Mouse (Mus musculus) forelimb bud, embryonic 11.5 days (tissue): ENCODE data around the gene Pgm3.
A peak's percentile ranks its signal among the peaks of the same experiment; 100 is the strongest.
"Not testable (repeated sequence)": the region's sequence is repeated elsewhere in the genome, so short reads cannot be mapped to it uniquely, and the experiment has no call there.

Experiments
- DNase-seq: peaks from one replicate; pipeline ENCODE4 v3.0.0-alpha.2; 2012; ENCODE audit warnings: low read depth, low spot score

Gene Pgm3

DNA sequence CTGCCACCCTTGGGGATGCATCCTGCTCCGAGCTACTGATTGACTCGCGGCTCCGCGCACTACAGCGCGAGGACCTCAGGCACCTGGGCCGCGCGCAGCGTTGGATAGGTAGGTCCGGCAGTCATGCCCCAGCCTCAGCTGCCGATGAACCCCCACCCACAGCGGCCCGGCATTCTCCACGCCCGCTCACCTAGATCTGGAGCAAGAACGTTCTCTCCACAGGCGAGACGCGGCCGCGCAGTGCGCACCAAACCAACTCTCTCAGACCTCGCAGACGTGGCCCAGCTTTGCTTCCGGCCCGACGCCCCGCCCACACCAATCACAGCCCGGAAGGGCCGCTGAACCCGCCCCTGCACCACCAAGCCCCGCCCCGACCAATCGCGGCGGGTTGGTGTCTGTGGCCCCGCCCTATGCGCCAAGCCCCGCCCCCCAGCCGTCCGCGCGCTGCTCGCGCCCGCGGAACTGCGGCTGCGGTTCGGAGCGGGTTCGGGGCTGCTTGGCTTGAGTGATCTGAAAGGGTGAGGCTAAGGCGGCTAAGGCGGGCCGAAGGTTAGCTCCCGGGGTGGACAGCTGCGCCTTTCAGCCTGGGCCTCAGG lies at the start of gene Pgm3, which contains the start of gene Rwdd2a:
Gene Pgm3 (minus strand): TSS at position 303 of the 596 bp plus-strand sequence.
Gene Rwdd2a (plus strand): TSS at position 452 of the 596 bp plus-strand sequence.
- DNase-seq, result peak; percentile 87

- no peak for DNase-seq
Measured at GRCm38 (mm10) chr9:86619341-86620139, 47.9 kb upstream of the Pgm3 start.

DNA sequence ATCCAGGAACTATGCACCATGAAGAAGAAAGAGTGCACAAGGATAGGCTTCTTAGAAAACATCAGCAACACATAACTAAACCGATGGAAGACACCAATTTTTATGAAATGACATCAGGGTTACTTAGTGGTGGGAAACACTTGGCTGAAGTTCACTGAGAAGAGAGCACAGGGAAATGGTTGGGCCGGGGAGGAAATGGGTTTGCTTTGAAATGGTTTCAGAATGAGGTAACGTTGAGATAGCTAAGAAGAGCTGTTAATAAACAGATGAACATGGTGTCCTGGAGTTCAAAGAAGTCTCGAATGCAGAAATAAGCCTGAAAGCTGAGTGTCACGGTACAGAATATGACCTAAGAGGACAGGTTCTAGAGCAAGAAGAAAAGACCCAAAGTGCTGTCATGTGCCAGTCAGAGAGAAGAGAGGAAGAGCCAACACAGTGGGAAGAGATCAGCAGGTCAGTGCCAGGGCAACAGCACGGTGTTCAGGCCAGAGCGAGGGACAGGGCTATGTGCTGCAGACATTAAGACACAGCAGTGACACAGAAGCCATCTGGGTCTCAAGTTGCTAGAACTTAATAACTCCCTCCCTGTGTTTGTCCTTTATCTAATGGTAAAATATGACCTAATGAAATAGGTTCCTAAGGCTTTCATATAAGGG lies 46.3 kb upstream of the Pgm3 start:
- no peak for DNase-seq

DNA sequence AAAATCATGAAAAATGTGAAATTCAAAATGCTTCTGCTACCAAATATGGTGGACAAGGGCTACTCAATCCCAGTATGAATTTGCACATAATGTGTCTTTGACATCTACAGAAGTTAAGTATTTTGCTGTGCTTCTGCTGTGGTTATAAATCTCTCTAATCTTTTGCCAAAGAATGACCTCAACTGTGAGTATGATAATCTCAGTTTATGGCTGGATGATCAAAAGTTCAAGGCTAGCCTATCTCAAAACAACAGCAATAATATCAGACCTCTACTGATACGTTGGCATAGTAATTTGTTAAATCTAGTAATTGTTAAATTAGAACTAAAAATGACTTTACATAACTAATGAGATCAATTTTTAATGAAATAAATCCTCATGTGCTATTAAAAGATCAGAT lies 44.1 kb upstream of the Pgm3 start:
- no peak for DNase-seq

DNA sequence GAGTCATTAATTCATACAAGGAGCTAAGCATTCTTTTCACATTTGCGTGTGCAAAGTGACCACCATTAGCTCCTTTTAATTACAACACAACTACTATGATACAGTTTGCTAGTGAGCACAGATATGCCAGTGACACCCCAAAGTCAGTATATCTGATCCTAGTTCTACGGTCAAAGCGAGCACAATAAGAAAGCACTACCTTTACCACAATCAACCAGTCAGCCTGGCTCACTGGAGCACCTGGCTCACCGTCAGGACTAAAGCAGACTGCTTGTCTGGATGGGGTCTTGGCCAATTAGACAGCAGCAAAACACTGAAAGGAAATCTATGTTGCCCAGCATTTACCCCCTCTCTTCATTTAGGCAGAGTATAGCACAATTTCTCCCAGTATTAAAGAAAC lies 40.4 kb upstream of the Pgm3 start:
- no peak for DNase-seq

DNA sequence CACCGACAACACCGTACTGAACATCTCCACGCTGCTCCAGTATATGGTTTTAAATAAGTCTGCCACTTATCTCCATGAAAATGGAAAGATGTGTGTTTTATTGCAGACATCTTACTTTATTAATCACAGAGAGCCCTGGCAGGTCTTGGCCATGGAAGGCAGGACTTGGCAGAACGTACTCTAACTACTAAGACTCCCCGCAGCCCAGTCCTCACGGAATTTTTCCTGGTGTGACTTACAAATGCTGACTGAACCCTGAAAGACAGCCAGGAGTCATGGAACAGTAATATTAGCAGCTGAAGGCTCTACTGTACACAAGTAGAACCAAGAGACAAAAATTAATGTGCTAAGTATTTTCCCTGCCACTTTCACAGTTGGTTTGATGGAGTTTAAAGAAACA lies 34.1 kb upstream of the Pgm3 start:
- no peak for DNase-seq

DNA sequence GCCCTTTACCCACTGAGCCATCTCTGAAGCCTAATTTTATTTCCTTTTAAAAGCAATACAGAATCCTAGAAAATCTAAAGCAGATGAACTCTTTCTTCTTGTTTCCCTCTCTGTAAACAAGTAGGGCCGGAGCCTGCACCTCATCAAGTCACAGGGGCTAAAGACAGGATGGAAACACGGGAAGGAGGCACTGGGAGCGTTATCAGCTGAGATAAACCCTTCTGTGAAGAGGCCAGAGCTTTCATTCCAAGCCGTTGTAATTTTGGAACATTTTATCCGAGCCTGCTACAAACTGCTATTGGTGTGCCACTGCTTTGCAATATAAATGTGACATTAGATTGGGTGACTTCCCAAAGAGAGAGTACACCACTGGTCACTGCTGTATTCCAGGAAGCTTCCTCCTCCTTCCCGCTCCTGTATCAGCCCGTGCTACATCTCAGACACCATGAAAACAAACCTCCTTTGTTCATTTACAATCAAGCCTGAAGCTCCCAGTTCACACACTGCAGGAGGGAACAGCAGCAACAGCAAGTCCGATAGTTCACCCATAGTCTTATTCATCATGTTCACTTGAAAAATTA lies 28.2 kb upstream of the Pgm3 start:
- DNase-seq, result no peak

- not testable (repeated sequence) for DNase-seq
Measured at GRCm38 (mm10) chr9:86596983-86597382, 25.3 kb upstream of the Pgm3 start.

- not testable (repeated sequence) for DNase-seq
Measured at GRCm38 (mm10) chr9:86594357-86594767, 22.7 kb upstream of the Pgm3 start.

DNA sequence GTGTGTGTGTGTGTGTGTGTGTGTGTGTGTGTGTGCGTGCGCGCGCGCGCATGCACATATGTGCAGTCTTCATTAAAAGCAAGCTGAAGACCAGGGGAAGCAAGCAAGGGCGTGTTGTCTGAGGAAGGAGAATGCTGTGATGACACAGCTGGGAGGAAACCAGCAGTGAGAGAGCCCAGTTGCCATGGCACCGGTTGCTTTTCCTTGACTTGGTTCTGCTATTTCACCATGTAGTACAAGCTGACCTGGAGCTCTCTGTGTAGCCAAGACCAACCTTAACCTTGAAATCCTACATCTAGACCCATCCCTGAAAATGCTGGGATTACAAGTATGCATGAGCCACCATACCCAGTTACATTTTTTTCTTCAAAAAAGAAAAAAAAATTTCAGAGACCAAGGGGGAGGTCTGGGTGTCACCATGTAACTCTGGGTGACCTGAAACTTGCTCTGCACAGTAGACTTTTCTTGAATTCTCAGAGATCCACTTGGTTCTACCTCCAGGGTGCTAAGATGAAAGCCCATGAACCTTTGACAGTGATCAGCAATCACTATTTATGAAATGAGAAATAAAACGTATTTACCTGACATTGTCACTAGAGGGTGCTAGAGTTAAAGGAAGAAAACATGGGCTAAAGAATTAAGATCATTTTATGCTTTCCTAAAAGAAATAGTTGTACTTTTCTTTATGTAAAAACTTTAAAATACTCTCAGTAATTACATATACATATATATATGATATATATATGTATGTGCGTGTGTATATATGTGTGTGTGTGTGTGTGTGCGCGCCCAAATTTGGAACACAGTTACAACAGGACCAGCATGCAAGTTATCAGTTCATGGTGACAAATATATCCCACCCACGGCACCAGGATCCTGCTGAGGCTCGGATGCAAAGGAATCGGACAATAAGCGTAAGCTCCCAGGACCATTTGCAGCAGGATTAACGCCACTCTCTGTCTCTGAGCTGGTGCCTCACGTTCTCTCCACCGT lies 21.3 kb upstream of the Pgm3 start:
- peak; percentile 28 for DNase-seq

DNA sequence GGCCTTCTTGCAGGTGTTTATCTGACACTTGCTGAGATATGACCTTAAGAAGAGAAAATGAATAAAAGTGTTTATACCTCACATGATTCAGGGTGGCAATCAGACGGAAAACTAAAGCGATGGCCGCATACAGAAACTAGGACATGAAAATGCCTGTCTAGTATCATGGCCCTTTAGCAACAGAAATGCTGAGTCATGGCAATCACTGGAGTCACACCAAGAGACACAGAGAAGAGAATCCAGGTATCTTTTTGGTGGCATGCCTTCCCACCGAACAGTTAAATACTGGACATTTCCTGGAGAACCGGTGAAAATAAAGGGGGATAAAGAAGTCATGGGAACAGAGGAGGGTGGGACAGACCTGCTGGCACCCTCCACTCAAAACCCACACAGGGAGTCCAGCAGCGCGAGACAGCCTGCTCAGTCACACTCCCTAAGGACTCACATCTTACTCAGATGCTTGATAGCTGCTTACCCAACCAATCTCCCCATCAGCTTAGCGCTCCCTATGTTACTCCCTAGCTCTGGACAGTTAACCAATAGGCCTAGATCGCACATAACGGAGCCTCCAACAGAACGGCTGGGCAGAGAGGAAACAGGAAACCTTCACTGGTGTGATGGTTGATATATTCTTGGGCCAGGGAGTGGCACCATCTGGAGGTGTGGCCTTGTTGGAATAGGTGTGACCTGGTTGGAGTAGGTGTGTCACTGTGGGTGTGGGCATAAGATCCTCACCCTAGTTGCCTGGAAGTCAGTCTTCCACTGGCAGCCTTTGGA lies 15.6 kb upstream of the Pgm3 start:
- DNase-seq, result no peak

- DNase-seq, result peak; percentile 64
Measured at GRCm38 (mm10) chr9:86583740-86584139, 12.1 kb upstream of the Pgm3 start.

DNA sequence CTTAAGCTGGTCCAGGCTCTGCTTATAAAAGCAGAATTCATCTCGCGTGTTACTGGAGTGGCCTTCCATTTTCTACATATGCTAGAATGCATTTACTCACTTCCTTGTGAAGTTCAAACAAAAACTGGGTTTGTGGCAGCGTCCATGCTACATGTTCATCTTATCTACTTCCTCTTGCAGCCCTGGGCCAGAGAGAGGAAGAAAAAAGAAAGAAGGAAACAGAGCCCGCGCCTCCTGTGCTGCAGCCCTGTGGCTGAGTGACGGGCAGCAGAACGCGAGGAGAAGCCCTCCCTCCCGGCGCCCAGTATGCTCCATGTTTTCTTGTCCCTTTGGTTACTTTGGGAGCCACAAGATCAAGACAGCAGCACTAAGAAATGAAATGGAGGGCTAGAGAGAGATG lies 8.0 kb upstream of the Pgm3 start:
- no peak for DNase-seq

- no peak for DNase-seq
Measured at GRCm38 (mm10) chr9:86575178-86575577, 3.5 kb upstream of the Pgm3 start.

GRCm38 (mm10) chr9:86573616-86574303 lies 2.1 kb upstream of the Pgm3 start:
- no peak for DNase-seq

- peak; percentile 79 for DNase-seq
Measured at GRCm38 (mm10) chr9:86572636-86573291, 1.1 kb upstream of the Pgm3 start.

GRCm38 (mm10) chr9:86572196-86572595 lies 554 bp upstream of the Pgm3 start:
- DNase-seq, result no peak

DNA sequence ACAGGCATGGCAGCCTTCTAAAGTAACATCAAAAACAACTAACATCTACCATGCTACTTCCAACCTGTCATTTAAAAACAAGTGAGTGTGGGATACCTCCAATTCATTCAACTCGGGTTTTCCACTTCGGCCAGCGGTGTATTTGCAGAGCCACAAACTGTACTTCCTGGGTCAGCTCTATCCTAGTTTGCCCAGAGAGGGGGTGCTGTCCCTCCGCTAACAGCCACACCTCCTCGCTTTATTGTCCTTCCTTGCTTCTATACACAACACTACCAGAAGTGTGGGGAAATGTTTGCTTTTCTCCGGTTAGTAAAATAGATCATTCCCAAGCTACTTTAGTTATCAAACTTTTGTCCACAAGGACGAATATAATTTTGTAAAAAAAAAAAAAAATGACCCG lies 696 bp downstream of the Pgm3 start:
- no peak for DNase-seq

DNA sequence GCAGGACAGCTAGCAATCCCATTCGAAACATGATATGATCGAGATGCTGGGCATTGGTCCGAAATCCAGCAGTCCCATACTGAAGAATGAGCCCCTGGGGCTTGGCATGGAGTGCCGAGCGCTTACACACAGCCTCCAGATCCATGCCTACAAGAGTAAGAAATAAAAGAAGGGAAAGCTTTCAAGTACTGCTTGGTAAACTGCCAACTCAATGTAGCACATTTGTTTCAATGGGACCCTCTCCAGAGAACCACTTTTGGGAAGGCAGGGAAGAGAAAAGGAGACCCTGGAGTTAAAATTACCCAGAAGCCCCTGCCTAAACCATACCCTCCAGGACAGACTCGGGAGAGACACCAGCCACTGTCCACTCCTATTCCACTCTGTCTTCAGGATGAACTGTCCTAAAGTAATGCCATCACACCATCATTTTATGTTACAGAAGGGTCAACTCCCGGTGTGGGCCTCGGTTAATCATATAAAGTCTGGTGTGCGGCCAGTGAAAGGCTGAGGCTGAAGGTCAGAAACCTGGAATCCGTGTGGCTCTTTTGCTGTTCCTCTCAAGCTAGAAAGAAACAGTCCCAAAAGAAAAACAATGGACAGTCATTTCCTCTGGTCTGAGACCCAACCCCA lies 1.3 kb downstream of the Pgm3 start:
- DNase-seq, result no peak
